Mouse (Mus musculus) adrenal gland, postnatal 14 days (tissue): ENCODE results near the gene Cfap126. TPM values are rescaled to one million over a fixed set of nuclear protein-coding genes. Genes with fewer than 3 reads are reported as not detected.
"Not testable (repeated sequence)": the region's sequence is repeated elsewhere in the genome, so short reads cannot be mapped to it uniquely, and the experiment has no call there.

Experiments used
- DNase-seq: peaks from one replicate; pipeline ENCODE4 v3.0.0; 2021; ENCODE audit warnings: mixed read lengths
- total RNA-seq: library from RNA; stranded (reverse); gene quantifications from 2 replicates; pipeline ENCODE4 v1.2.3, GENCODE M21; 2021

Gene Cfap126
- total RNA-seq, 1 experiment from 2014 or later: 1.9 TPM

- DNase-seq: peak; percentile 17
These were observed 15.5 kb downstream of the Cfap126 start for GRCm38 (mm10) chr1:171129251-171129650.

GRCm38 (mm10) chr1:171130971-171131370 lies 17.3 kb downstream of the Cfap126 start:
- DNase-seq: no peak

GRCm38 (mm10) chr1:171135600-171135999 lies 21.9 kb downstream of the Cfap126 start:
- no peak for DNase-seq

GRCm38 (mm10) chr1:171137486-171138155 lies 23.9 kb downstream of the Cfap126 start:
- DNase-seq: not testable (repeated sequence)

GRCm38 (mm10) chr1:171142981-171143380 lies 29.3 kb downstream of the Cfap126 start:
- DNase-seq: peak; percentile 29

GRCm38 (mm10) chr1:171149974-171150760 lies 36.4 kb downstream of the Cfap126 start, which contains the start of the genes Sdhc and Mpz:
TSS of gene Sdhc (minus strand) at chr1:171150603.
TSS of gene Mpz (plus strand) at chr1:171150711.
- peak; percentile 98 for DNase-seq

- no peak for DNase-seq
These were observed 37.2 kb downstream of the Cfap126 start for GRCm38 (mm10) chr1:171150838-171151391.

GRCm38 (mm10) chr1:171151966-171152365 lies 38.2 kb downstream of the Cfap126 start:
- no peak for DNase-seq

- DNase-seq: no peak
These were observed 42.9 kb downstream of the Cfap126 start for GRCm38 (mm10) chr1:171156644-171157043.

- no peak for DNase-seq
These were observed 44.2 kb downstream of the Cfap126 start for GRCm38 (mm10) chr1:171157965-171158364.

- peak; percentile 53 for DNase-seq
These were observed 45.8 kb downstream of the Cfap126 start for GRCm38 (mm10) chr1:171159485-171159975.

GRCm38 (mm10) chr1:171162526-171162925 lies 48.8 kb downstream of the Cfap126 start:
- DNase-seq: peak; percentile 61

GRCm38 (mm10) chr1:171164258-171164657 lies 50.5 kb downstream of the Cfap126 start:
- DNase-seq: peak; percentile 43

GRCm38 (mm10) chr1:171165629-171166345 lies 52.1 kb downstream of the Cfap126 start:
- DNase-seq: no peak

- no peak for DNase-seq
These were observed 55.2 kb downstream of the Cfap126 start for GRCm38 (mm10) chr1:171168906-171169305.

- DNase-seq: no peak
These were observed 56.2 kb downstream of the Cfap126 start for GRCm38 (mm10) chr1:171169913-171170312.

GRCm38 (mm10) chr1:171171138-171171537 lies 57.4 kb downstream of the Cfap126 start:
- no peak for DNase-seq

GRCm38 (mm10) chr1:171172779-171173178 lies 59.1 kb downstream of the Cfap126 start:
- DNase-seq: no peak
